Mouse (Mus musculus): Measurements from ENCODE around the gene Gm19684.
"Not testable (repeated sequence)": the region's sequence is repeated elsewhere in the genome, so short reads cannot be mapped to it uniquely, and the experiment has no call there.

GRCm38 (mm10) chr17:36082519-36083232 lies 38.8 kb upstream of the Gm19684 start:
- TF ChIP-seq CTCF (IDR thresholded peaks at IDR 0.05; ENCODE audit: low read depth); EP300 (optimal IDR thresholded peaks at IDR 0.05): not testable (repeated sequence)
